Mouse (Mus musculus) liver, embryonic 14.5 days (tissue): ENCODE measurements around the gene Cers1.

ENCODE experiments used
- CTCF ChIP-seq: IDR thresholded peaks from 2 replicates; pipeline ENCODE4 v1.5.1; 2016; ENCODE audit warnings: antibody characterized with exemption, low read depth, control low read depth
- EP300 ChIP-seq: IDR thresholded peaks from 2 replicates; pipeline ENCODE4 v1.6.1; 2016; ENCODE audit warnings: antibody characterized with exemption, low read depth

DNA sequence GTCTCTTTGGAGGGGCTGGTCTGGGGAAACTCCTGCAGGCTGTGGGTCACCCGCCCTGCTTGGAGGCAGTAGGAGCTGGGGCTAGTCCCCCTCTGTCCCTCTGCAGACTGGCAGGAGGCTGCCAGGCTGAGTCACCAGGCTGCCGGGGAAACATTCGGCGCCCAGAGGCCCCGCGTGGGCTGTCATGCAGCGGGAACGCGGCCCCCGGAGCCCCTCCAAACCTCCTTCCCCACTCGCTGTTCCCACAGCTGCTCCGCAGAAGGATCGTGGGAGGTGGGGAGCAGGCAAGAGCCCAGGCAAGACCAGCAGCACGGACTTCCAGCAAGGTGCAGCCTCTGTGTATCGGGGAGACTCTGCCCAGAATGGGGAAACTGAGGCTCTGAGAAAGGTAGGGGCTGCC is 37.4 kb upstream of the Cers1 start:
- TF ChIP-seq CTCF (no peak), EP300 (no peak)
